Mouse (Mus musculus) hindlimb bud, embryonic 11.5 days (tissue): ENCODE measurements around the gene Snw1.

Source experiments
- DNase-seq: peaks from one replicate; pipeline ENCODE4 v3.0.0-alpha.2; 2012; ENCODE audit warnings: low read depth, low spot score; ENCODE audit errors: extremely low spot score

Gene Snw1

GRCm38 (mm10) chr12:87423700-87424099 lies 48.4 kb downstream of the Snw1 start:
- DNase-seq = no peak

- DNase-seq = no peak
Measured at GRCm38 (mm10) chr12:87421708-87422507, 50.2 kb downstream of the Snw1 start.

DNA sequence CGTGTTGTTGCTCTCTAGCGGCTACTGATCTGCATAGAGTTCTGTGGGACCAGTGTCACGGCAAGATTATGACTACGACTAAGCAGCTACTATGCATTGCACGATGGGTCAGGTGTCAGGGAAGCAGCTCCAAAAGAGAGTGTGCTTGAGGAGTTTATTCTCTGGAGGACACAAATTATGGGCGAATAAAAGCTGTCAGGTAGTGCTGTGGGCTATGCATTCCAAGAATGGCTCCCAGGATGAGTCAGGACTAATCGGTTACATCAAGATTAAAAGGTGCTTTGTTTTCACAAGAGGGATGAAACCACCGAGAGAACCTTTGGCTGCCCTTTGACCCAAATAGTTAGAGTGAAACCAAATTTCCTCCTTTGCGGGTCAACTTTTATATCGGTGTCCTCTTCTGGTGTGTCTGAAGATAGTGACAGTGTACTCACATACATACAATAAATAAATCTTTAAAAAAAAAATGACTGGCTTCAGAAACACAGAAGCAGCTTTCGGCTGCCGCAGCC lies 52.0 kb downstream of the Snw1 start:
- no peak for DNase-seq

GRCm38 (mm10) chr12:87418921-87419320 lies 53.2 kb downstream of the Snw1 start:
- DNase-seq = no peak

DNA sequence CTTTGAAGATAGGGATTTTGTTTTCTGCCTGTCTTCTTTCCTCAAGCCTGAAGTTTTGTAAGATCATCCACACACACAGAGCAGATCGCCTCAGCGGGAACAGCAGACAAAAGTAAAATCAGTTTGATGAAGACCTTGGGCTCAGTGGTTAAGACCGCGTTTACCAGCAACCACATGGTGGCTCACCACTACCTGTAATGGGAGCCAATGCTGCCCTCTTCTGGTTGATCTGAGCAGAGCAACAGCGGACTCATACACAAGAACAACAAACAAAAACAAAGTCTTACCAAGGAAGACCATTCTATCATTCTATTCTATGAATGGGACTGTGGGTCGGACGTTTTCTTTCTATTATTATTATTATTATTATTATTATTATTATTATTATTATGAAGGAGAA lies 55.4 kb downstream of the Snw1 start:
- peak; percentile 39 for DNase-seq

DNA sequence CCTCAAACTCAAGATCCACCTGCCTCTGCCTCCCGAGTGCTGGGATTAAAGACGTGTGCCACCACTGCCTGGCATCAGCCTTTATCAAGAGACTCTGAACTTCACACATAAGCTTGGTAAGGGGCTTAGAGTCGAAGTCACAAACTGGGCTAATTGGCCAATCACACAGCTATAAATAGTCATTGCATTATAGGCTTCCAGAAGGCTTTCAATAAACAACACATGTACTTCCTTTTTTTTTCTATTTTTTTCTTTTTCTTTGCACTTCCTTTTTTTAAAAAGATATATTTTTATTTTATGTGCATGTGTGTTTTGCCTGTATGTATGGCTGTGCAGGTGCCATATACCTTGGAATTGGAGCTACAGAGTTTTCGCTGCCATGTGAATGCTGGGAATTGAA lies 56.7 kb downstream of the Snw1 start:
- no peak for DNase-seq

- DNase-seq = no peak
Measured at GRCm38 (mm10) chr12:87413179-87413790, 58.8 kb downstream of the Snw1 start.

- DNase-seq = no peak
Measured at GRCm38 (mm10) chr12:87410999-87411398, 61.1 kb downstream of the Snw1 start.

DNA sequence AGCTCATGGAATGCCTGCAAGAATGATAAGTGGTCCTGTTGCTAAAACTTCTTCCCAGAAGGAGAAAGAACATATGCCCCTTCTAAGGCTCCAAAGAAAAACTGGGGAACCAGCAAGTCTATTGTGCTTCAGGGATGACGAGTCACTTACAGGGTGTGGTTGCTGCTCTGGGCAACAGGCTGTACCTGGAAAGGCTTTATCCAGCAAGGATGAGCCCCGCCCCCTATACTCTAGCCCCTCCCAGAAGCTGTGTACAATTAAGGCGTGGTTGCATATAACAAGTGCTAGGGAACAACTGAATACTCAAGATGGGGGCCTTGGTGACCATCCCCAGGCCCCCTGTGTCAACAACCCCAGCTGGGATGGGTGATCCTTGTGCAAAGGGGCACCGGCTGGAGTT lies 63.0 kb downstream of the Snw1 start:
- no peak for DNase-seq

GRCm38 (mm10) chr12:87407869-87408605 lies 64.0 kb downstream of the Snw1 start:
- DNase-seq = no peak

DNA sequence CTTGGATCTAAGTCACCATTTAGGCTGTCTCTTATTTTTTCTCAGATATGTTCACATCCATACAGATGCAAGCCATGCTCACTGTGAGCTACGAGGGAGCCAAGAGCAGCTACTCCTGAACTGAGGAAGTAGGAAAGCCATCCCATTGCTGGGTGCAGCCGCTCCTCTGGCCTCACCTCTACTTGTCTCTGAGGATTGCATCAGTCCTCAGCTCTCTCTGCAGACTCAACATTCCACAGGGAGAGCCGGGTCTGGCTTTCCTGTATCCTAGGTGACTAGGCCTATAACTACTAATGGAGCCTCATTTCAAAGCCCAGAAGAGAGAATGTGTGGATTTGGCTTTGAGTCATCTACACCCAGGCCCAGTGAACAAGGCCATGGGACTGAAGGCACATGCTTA lies 66.4 kb downstream of the Snw1 start:
- no peak for DNase-seq

- DNase-seq = no peak
Measured at GRCm38 (mm10) chr12:87405165-87405564, 66.9 kb downstream of the Snw1 start.

GRCm38 (mm10) chr12:87401883-87402282 lies 70.2 kb downstream of the Snw1 start:
- DNase-seq = no peak

- no peak for DNase-seq
Measured at GRCm38 (mm10) chr12:87399119-87399819, 72.8 kb downstream of the Snw1 start.
